Mouse (Mus musculus) A20 (cell line): ENCODE measurements at regions not wholly inside any gene's neighbourhood (a gene's known extent, or its start where the extent isn't known, plus 50 kb on each side); places are given as distances from the start of the nearest gene placed in this dataset.

Experiments used
- DNase-seq: peaks from one replicate; pipeline ENCODE4 v3.0.0-alpha.2; 2011; ENCODE audit warnings: low read depth, low spot score

GRCm38 (mm10) chr5:43089941-43090340 lies 143.0 kb upstream of the Cpeb2 start:
- no peak for DNase-seq

GRCm38 (mm10) chr5:43093647-43094326 lies 139.2 kb upstream of the Cpeb2 start:
- no peak for DNase-seq

GRCm38 (mm10) chr5:43094329-43094898 lies 138.6 kb upstream of the Cpeb2 start:
- no peak for DNase-seq

- DNase-seq = no peak
Observed at GRCm38 (mm10) chr5:43102000-43102459, 130.9 kb upstream of the Cpeb2 start.

GRCm38 (mm10) chr5:43102590-43102989 lies 130.4 kb upstream of the Cpeb2 start:
- no peak for DNase-seq

- DNase-seq = no peak
Observed at GRCm38 (mm10) chr5:43103728-43104127, 129.2 kb upstream of the Cpeb2 start.

- DNase-seq = no peak
Observed at GRCm38 (mm10) chr5:43105528-43105927, 127.4 kb upstream of the Cpeb2 start.

GRCm38 (mm10) chr5:43107436-43108259 lies 125.3 kb upstream of the Cpeb2 start:
- no peak for DNase-seq

- no peak for DNase-seq
Observed at GRCm38 (mm10) chr5:43108260-43108589, 124.7 kb upstream of the Cpeb2 start.

- no peak for DNase-seq
Observed at GRCm38 (mm10) chr5:43110122-43110521, 122.8 kb upstream of the Cpeb2 start.

GRCm38 (mm10) chr5:43111740-43112139 lies 121.2 kb upstream of the Cpeb2 start:
- DNase-seq = no peak

GRCm38 (mm10) chr5:43113405-43114119 lies 119.4 kb upstream of the Cpeb2 start:
- peak; percentile 20 for DNase-seq

- no peak for DNase-seq
Observed at GRCm38 (mm10) chr5:43115507-43115906, 117.5 kb upstream of the Cpeb2 start.

- DNase-seq = no peak
Observed at GRCm38 (mm10) chr5:43116821-43117220, 116.1 kb upstream of the Cpeb2 start.

GRCm38 (mm10) chr5:43121065-43121464 lies 111.9 kb upstream of the Cpeb2 start:
- no peak for DNase-seq

- no peak for DNase-seq
Observed at GRCm38 (mm10) chr5:43124301-43124700, 108.7 kb upstream of the Cpeb2 start.

GRCm38 (mm10) chr5:43125774-43126536 lies 107.0 kb upstream of the Cpeb2 start:
- DNase-seq = no peak

GRCm38 (mm10) chr5:43130377-43130776 lies 102.6 kb upstream of the Cpeb2 start:
- DNase-seq = no peak

- no peak for DNase-seq
Observed at GRCm38 (mm10) chr5:43130901-43131557, 101.9 kb upstream of the Cpeb2 start.

- no peak for DNase-seq
Observed at GRCm38 (mm10) chr5:43133672-43134071, 99.3 kb upstream of the Cpeb2 start.

GRCm38 (mm10) chr5:43136142-43136541 lies 96.8 kb upstream of the Cpeb2 start:
- no peak for DNase-seq
